Mouse (Mus musculus) neural tube, embryonic 15.5 days (tissue): ENCODE measurements around the gene Robo1. TPM values are rescaled to one million over a fixed set of nuclear protein-coding genes. Genes with fewer than 3 reads are reported as not detected.

ENCODE experiments used
- ATAC-seq: fragments of 200-750 bp; cut with Nextera tagmentation; 2 replicates; pipeline ENCODE4 v1.8.0; 2017; ENCODE audit warnings: mild to moderate bottlenecking, moderate TSS enrichment, moderate library complexity; ENCODE audit not compliant: low FRiP score
- H3K27ac ChIP-seq: fragments of 300-500 bp; sonication (generic); replicated peaks from 2 replicates; pipeline ENCODE4 v1.5.1; 2015; ENCODE audit warnings: mild to moderate bottlenecking, inconsistent platforms
- H3K27me3 ChIP-seq: fragments of 300-500 bp; sonication (generic); replicated peaks from 2 replicates; pipeline ENCODE4 v1.6.1; 2015; ENCODE audit warnings: inconsistent platforms
- H3K36me3 ChIP-seq: fragments of 300-500 bp; sonication (generic); 2 replicates; pipeline ENCODE4 v1.6.1; 2015; ENCODE audit warnings: inconsistent platforms
- H3K4me1 ChIP-seq: fragments of 300-500 bp; sonication (generic); 2 replicates; pipeline ENCODE4 v1.6.1; 2015; ENCODE audit warnings: inconsistent platforms
- H3K4me2 ChIP-seq: fragments of 300-500 bp; sonication (generic); 2 replicates; pipeline ENCODE4 v1.6.1; 2015; ENCODE audit warnings: inconsistent platforms, mild to moderate bottlenecking, moderate library complexity
- H3K4me3 ChIP-seq: fragments of 300-500 bp; sonication (generic); replicated peaks from 2 replicates; pipeline ENCODE4 v1.5.1; 2015; ENCODE audit warnings: mild to moderate bottlenecking, inconsistent platforms
- H3K9ac ChIP-seq: fragments of 300-500 bp; sonication (generic); replicated peaks from 2 replicates; pipeline ENCODE4 v1.6.1; 2015; ENCODE audit warnings: mild to moderate bottlenecking, inconsistent platforms
- H3K9me3 ChIP-seq: fragments of 300-500 bp; sonication (generic); replicated peaks from 2 replicates; pipeline ENCODE4 v1.6.1; 2016; ENCODE audit warnings: inconsistent platforms
- WGBS: fragments of 180-500 bp; shearing (Covaris S2); methylation state at CpG from one replicate; pipeline ENCODE4 v1.1.7; 2015; ENCODE audit warnings: mixed read lengths; 5-methylcytosine and 5-hydroxymethylcytosine counted together
- polyA plus RNA-seq: library from polyadenylated mRNA; unstranded; fragments of >200 nt; fragmentation: Nextera tagmentation; extraction: Ambion mirVana; gene quantifications from 2 replicates; pipeline ENCODE4 v1.2.1, GENCODE M21; 2015

Gene Robo1
- polyA plus RNA-seq, 1 experiment from 2014 or later = 33.2 TPM

DNA sequence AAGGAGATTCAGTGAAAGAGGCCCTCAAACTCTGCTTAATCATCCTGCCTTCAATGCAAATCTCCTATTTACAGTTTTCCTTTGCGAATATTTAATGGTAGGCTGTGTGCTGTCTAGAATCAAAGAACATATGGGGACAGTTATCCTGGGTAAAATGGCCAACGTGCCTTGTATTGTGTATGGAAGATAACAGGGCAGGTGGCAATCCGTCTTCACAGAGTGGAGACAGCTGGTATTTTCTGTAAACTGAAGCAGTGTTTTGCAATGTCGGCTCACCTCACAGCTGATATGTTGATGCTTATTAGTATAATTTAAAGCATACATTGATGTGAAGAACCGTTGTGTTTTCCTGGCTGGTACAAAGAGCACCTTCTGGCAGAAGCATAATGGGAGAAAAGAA lies 464.2 kb downstream of the Robo1 start:
- Histone ChIP-seq H3K4me2 (no peak overlapping the region), H3K36me3 (no peaks in the 10 kb centered on the region), H3K27me3 (no peaks in the 10 kb centered on the region), H3K9ac (no peak overlapping the region), H3K4me3 (no peak overlapping the region), H3K9me3 (no peaks in the 10 kb centered on the region), H3K27ac (no peak overlapping the region), H3K4me1 (0 out of 2 replicates have a peak, but pooled peaks cover 6% of the 10 kb centered on the region)
- ATAC-seq = no peak
- WGBS = 29% methylated on average over 5 of the region's 5 CpGs

- no peak overlapping the region for H3K27ac ChIP-seq
- no peaks in the 10 kb centered on the region for H3K27me3 ChIP-seq
These were observed 464.9 kb downstream of the Robo1 start for GRCm38 (mm10) chr16:72773034-72773433.

GRCm38 (mm10) chr16:72778520-72778919 lies 470.4 kb downstream of the Robo1 start:
- Histone ChIP-seq H3K27ac (no peak overlapping the region), H3K4me1 (no peaks in the 10 kb centered on the region), H3K27me3 (no peaks in the 10 kb centered on the region), H3K4me2 (no peak overlapping the region), H3K4me3 (no peak overlapping the region), H3K36me3 (no peaks in the 10 kb centered on the region), H3K9me3 (no peaks in the 10 kb centered on the region), H3K9ac (no peak overlapping the region)
- 50% methylated on average over 9 of the region's 9 CpGs for WGBS
- ATAC-seq = no peak

More at GRCm38 (mm10) chr16:72773034-72773433, 464.9 kb downstream of the Robo1 start:
- ATAC-seq = no peak
- no peaks in the 10 kb centered on the region for H3K9me3 ChIP-seq
- H3K4me1 ChIP-seq = 0 out of 2 replicates have a peak, but pooled peaks cover 6% of the 10 kb centered on the region
- no peaks in the 10 kb centered on the region for H3K36me3 ChIP-seq
- WGBS = 48% methylated on average over 7 of the region's 7 CpGs
- H3K4me2 ChIP-seq = no peak overlapping the region
- no peak overlapping the region for H3K4me3 ChIP-seq
- no peak overlapping the region for H3K9ac ChIP-seq

DNA sequence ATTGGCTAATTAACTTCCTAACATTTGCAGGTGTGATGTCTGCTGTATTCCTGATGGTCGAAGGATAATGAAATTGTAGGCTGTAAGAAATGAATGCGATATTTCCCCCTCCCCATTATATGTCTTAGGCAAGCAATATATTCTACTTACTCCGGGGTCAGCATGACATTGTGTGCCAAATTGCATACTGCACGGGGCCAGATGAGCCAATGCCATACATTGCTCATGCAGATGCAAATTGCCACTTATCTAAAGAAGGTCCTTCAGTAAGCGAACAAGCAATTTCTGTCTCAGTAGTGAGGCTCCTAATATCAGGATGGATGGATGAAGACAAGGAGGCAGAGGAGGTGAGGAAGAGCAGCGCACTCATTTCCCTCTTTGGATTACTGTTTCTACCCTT lies 474.1 kb downstream of the Robo1 start:
- Histone ChIP-seq H3K4me2 (no peak overlapping the region), H3K4me3 (no peak overlapping the region), H3K9me3 (no peaks in the 10 kb centered on the region), H3K36me3 (no peaks in the 10 kb centered on the region), H3K27ac (no peak overlapping the region), H3K27me3 (no peaks in the 10 kb centered on the region), H3K9ac (no peak overlapping the region), H3K4me1 (no peaks in the 10 kb centered on the region)
- 38% methylated on average over 6 of the region's 6 CpGs for WGBS
- ATAC-seq = no peak

DNA sequence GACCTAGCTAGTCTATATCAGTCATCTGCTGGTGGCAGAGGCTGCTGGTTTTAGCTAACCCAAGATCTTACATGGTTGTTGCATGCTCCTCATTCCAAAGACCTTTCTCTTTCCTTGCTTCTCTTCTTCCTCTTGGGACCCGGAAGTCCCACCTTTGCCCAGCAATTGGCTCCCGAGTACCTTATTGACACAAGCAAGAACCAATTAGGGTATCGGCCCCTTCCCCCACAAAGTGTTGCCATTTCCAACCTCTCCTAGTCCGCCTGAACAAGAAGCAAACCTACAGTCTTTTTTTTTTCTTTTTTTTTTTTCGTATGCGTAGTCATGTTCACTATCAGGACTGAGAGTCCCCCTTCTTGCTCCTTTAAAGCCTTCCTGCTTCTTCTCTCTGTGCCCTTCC lies 478.0 kb downstream of the Robo1 start:
- no peak for ATAC-seq
- Histone ChIP-seq H3K4me3 (no peak overlapping the region), H3K36me3 (no peaks in the 10 kb centered on the region), H3K27me3 (no peaks in the 10 kb centered on the region), H3K27ac (no peak overlapping the region), H3K9ac (no peak overlapping the region), H3K4me1 (no peaks in the 10 kb centered on the region), H3K4me2 (no peak overlapping the region), H3K9me3 (no peaks in the 10 kb centered on the region)
- 95% methylated on average over 6 of the region's 6 CpGs for WGBS

DNA sequence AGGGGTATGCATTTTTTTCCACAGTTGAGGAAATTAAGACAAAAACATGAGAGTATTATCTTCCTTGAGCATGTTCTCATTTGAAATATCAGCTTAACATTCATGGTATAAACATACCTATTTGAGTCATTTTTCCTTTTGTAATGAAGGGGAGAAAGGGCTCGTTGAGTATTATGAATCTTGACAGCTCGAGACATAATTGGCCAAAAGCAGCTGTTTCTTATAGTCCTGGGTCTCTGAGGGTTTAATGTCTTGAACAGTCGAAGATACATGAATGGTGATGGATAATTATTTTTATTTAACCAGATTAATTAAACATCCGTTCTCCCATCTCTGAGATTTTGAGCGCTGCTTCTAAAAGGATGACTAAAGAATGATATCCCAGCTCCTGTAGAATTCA lies 478.5 kb downstream of the Robo1 start:
- Histone ChIP-seq H3K4me2 (no peak overlapping the region), H3K27me3 (no peaks in the 10 kb centered on the region), H3K4me3 (no peak overlapping the region), H3K9ac (no peak overlapping the region), H3K27ac (no peak overlapping the region), H3K4me1 (no peaks in the 10 kb centered on the region), H3K36me3 (no peaks in the 10 kb centered on the region), H3K9me3 (no peaks in the 10 kb centered on the region)
- ATAC-seq = no peak
- 41% methylated on average over 5 of the region's 5 CpGs for WGBS

DNA sequence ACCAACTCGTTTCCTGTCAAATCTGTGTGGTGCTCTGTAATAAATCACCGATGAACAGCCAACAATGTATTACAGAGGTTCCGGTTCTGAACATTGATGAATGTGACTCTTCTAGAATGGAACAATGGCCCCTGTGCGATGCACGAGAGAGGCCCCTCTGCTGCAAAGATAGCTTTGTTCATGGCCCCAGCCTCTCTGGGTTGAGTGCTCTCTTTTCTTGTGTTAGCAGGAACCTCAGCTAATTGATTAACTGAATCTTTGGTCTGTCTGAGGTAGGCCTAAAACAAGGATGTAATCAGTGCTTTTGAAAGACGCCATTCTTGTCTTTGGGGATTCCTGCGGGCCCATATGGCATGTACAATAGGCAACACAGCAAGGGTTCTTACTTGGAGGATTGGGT lies 479.9 kb downstream of the Robo1 start:
- H3K9ac ChIP-seq = no peak overlapping the region
- no peaks in the 10 kb centered on the region for H3K4me1 ChIP-seq
- no peak overlapping the region for H3K4me3 ChIP-seq
- H3K27me3 ChIP-seq = no peaks in the 10 kb centered on the region
- H3K36me3 ChIP-seq = no peaks in the 10 kb centered on the region
- WGBS = 16% methylated on average over 7 of the region's 7 CpGs
- no peak overlapping the region for H3K27ac ChIP-seq
- H3K9me3 ChIP-seq = no peaks in the 10 kb centered on the region
- ATAC-seq = no peak
- H3K4me2 ChIP-seq = no peak overlapping the region

DNA sequence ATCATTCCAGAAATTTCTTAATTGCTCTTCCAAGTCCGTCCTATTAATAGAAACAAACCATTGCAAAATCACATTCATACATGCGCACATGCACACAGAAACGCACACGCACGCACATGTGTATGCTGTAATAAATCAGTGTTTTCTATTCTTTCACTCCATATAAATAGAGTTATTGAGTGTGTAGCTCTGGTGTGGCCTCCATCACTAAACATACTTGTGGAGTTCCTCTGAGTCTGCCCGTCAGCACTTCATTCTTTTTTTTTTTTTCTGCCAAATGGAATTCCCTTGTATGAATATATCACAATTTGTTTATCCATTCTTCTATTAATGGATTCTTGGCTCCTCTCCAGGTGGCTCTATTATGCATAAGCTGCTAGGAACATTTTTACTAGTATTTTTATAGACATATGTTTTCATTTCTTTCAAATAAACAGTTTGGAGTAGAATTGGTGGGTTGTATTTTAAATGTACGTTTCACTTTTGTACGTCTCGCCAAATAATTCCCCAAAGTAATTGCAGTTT lies 483.1 kb downstream of the Robo1 start:
- Histone ChIP-seq H3K36me3 (no peaks in the 10 kb centered on the region), H3K4me3 (no peak overlapping the region), H3K9ac (no peak overlapping the region), H3K27me3 (no peaks in the 10 kb centered on the region), H3K27ac (no peak overlapping the region), H3K9me3 (no peaks in the 10 kb centered on the region), H3K4me2 (no peak overlapping the region), H3K4me1 (peaks cover 12% of the 10 kb centered on the region)
- ATAC-seq = no peak
- WGBS = 83% methylated on average over 9 of the region's 9 CpGs

- Histone ChIP-seq H3K4me2 (no peak overlapping the region), H3K9ac (no peak overlapping the region)
These were observed 486.7 kb downstream of the Robo1 start for GRCm38 (mm10) chr16:72794692-72795378.

GRCm38 (mm10) chr16:72795379-72795712 lies 487.2 kb downstream of the Robo1 start:
- H3K27ac ChIP-seq = peak overlapping the region; percentile 51; the same call in 1 of the 2 replicates
- no peak for ATAC-seq
- H3K9ac ChIP-seq = no peak overlapping the region
- no peaks in the 10 kb centered on the region for H3K36me3 ChIP-seq
- no peaks in the 10 kb centered on the region for H3K27me3 ChIP-seq
- H3K4me3 ChIP-seq = no peak overlapping the region
- H3K9me3 ChIP-seq = no peaks in the 10 kb centered on the region
- H3K4me2 ChIP-seq = no peak overlapping the region
- WGBS = 46% methylated on average over 1 of the region's 1 CpGs
- H3K4me1 ChIP-seq = peaks cover 19% of the 10 kb centered on the region

More at GRCm38 (mm10) chr16:72794692-72795378, 486.7 kb downstream of the Robo1 start:
- Histone ChIP-seq H3K4me1 (peaks cover 14% of the 10 kb centered on the region), H3K27ac (peak overlapping the region; percentile 51; the same call in 1 of the 2 replicates), H3K4me3 (no peak overlapping the region), H3K9me3 (no peaks in the 10 kb centered on the region), H3K36me3 (no peaks in the 10 kb centered on the region), H3K27me3 (no peaks in the 10 kb centered on the region)
- WGBS = 43% methylated on average over 6 of the region's 6 CpGs
- ATAC-seq = no peak

GRCm38 (mm10) chr16:72798405-72798949 lies 490.4 kb downstream of the Robo1 start:
- Histone ChIP-seq H3K4me3 (no peak overlapping the region), H3K4me2 (no peak overlapping the region), H3K36me3 (no peaks in the 10 kb centered on the region), H3K9me3 (no peaks in the 10 kb centered on the region), H3K27me3 (no peaks in the 10 kb centered on the region), H3K4me1 (peaks cover 24% of the 10 kb centered on the region), H3K9ac (no peak overlapping the region), H3K27ac (no peak overlapping the region)
- 93% methylated on average over 12 of the region's 12 CpGs for WGBS
- no peak for ATAC-seq

GRCm38 (mm10) chr16:72800121-72800749 lies 492.1 kb downstream of the Robo1 start:
- 0 out of 2 replicates have a peak overlapping the region, but pooled peaks have one; percentile 12 for H3K4me3 ChIP-seq
- ATAC-seq = peak; percentile 51
- peak overlapping the region; percentile 42 for H3K4me2 ChIP-seq
- H3K4me1 ChIP-seq = peaks cover 22% of the 10 kb centered on the region
- no peak overlapping the region for H3K9ac ChIP-seq
- H3K27me3 ChIP-seq = no peaks in the 10 kb centered on the region
- no peaks in the 10 kb centered on the region for H3K9me3 ChIP-seq
- H3K27ac ChIP-seq = peak overlapping the region; percentile 48
- WGBS = 36% methylated on average over 15 of the region's 15 CpGs
- H3K36me3 ChIP-seq = no peaks in the 10 kb centered on the region
